Mouse (Mus musculus) brain, embryonic 18.5 days (tissue): ENCODE results near the gene Kdsr.

Source experiments
- DNase-seq: peaks from one replicate; pipeline ENCODE4 v3.0.0-alpha.2; 2012; ENCODE audit warnings: low read depth, low spot score

Kdsr gene

DNA sequence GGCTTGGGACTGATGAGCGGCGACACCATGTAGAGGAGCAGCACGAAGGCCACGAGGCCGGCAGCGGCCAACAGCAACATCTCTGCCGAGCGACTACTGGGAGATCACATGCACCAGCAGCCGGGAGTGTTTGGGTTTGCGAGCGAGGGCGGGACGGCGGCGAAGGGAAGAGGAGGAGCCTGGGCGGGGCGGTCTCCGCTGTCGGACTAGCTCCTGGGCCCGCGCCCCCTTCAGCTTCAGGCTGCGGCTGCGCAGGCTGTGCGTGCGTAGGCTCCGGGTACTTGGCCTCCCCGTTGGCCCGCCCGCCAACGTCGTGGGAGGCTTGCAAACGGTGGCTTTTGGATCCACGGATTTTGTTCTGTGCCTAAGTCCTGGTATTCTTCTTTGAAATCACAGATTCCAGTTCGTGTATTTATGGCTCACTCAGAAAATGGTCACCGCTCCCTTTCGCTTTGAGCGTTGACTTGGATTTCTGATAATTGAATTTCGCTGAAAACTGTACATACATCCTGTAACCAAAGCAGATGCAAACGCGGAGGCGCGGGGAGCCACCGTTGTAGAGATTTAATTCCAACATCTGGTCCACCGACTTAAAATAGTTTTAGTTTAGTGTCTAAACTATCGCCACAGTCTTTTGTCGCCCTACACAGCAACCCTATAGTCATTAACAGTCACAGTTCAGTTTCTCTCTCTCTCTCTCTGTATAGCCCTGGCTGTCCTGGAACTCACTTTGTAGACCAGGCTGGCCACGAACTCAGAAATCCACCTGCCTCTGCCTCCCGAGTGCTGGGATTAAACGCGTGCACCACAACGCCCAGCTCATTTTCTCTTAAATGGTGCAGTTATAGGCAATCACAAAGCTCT is at the start of gene Kdsr:
Gene Kdsr (minus strand): TSS at position 156 of the 864 bp plus-strand sequence.
- DNase-seq, result peak; percentile 96

DNA sequence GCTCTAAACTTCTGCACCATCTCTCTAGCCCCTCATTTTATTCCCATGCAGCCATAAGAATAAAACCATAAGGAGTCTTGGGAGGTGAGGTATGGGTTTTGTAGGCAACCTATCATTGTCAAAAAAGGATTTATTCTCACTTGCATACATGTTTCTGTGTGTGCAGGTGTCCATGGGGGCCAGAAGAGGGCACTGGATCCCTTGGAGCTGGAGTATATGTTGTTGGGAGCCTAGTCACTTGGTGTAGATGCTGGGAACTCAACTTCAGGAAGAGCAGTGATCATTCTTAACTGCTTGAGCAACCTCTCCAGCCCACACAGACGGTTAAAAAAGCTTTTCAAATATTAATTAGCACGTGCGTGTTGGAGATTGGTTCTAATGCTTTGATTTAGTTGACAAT is 40.4 kb upstream of the Kdsr start:
- DNase-seq, result no peak

GRCm38 (mm10) chr1:106799406-106799805 is 39.9 kb upstream of the Kdsr start:
- DNase-seq, result no peak

- no peak for DNase-seq
Measured at GRCm38 (mm10) chr1:106796987-106797779, 37.7 kb upstream of the Kdsr start.

GRCm38 (mm10) chr1:106796542-106796924 is 37.0 kb upstream of the Kdsr start, which contains the start of gene Vps4b:
Vps4b (minus strand) TSS chr1:106796728.
- peak; percentile 93 for DNase-seq

GRCm38 (mm10) chr1:106795634-106796541 is 36.4 kb upstream of the Kdsr start:
- no peak for DNase-seq

- no peak for DNase-seq
Measured at GRCm38 (mm10) chr1:106774896-106775295, 15.4 kb upstream of the Kdsr start.

DNA sequence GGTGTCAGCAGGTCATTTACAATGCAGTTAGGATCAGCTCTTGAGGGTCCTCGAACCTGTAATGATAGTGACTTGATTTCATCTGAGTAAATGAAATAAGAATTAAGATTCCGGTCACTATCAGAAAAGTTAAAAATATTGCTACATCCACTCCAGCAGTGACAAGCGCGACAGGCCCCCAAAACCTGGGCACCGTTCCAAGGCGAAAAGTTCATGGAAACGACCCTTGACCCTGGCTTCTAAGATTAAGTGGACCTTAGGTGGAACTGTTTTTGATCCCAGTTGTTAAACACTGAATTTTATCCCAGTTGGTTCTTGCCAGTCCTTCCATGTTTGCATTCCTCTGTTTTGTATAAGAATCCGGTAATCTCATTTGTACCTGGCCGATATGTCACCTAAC is 14.6 kb upstream of the Kdsr start:
- no peak for DNase-seq

DNA sequence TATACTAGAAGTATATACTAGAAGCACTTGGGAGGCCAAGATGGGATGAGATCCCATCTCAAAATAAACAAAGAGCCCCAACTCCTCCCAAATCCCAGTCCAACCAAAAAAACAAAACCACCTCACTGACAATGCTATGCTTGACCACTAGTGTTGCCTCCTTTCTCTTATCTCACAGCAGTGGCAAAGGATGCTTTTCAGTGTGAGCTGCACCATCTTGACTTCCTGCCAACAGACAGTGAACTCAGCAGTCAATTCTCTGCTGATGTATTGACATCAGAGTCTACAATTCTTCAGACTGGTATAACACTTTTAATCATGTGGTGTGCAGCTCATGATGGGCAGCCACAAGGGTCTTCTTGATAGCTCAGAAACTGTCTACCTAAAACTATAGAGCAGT is 9.2 kb upstream of the Kdsr start:
- DNase-seq, result no peak

GRCm38 (mm10) chr1:106765771-106766170 is 6.2 kb upstream of the Kdsr start:
- no peak for DNase-seq

GRCm38 (mm10) chr1:106764846-106765245 is 5.3 kb upstream of the Kdsr start:
- DNase-seq, result no peak

- no peak for DNase-seq
Measured at GRCm38 (mm10) chr1:106764281-106764680, 4.8 kb upstream of the Kdsr start.

DNA sequence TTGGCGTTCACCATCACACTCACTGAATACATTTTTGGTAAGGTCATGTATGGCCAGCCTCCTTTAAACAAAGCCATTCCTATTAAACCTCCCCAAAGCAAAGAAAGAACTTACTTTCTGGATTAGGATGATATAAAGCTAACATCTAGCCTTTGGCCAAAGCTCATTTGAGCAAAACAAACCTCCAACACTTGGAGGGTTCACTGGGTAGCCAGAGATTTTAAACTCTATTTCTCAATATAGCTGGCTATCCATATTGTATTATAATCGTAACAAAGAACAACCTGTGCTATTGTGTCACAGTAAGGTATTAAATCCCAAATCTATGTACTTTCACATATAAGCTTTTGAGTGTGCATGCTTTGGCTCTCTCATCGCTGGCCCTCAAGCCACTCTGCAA is 1.2 kb upstream of the Kdsr start:
- DNase-seq, result no peak

DNA sequence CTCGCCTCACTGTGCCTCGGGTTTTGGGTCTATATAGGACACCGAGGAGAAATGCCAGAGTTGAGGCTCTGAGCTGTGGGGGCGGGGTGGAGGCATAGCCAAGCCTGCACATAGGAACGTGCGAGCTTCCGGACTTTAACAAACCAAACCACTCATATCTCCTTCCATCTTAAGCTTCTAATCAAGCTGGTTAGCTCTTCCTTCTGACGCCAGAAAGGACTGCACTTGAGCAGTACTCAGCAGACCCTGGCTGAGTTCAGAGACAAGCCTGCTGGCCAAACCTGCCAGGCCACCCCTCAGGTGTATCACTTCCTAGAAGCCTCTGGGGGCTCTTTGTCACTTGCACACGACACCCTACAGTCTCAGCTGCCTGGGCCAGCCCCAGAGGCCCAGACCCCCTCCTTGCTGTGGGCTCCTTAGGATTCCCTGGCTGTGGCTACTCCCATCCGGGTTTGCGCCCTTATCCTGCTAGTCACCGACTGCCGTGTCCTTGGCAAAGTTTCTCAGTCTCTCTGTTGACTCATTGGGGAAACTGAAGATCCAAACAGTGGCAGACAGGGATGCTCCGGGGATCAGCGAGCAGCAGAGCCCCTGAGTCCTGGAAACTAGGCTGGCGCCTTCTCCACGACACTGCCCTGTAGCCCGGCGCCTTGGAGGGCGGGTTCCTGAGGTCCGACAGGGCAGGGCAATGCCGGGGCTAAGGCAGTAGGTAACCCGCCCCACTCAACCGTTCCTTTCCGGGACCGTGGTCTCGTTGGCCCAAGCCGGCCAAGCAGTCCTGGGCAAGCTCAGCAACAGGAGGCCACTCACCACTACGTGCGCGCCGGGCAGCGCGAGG is 574 bp downstream of the Kdsr start:
- DNase-seq, result no peak

DNA sequence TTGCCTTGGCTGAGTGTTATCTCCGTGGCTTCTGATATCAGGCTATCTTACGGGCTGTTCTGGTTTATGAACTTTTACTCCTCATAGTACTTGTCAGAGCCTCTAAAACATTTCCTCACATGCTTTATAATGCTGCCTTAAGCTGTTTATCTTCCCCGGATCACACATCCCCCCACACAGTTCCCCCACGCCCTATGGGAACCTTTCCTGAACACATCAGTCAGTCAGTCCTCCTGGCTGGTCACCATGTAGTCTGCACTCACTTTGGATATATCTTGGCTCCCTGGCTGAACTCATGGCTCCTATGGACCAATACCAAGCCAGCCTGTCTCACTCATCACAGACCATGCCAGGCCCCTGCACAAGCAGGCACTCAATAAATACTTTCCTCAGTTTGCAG is 2.9 kb downstream of the Kdsr start:
- no peak for DNase-seq

DNA sequence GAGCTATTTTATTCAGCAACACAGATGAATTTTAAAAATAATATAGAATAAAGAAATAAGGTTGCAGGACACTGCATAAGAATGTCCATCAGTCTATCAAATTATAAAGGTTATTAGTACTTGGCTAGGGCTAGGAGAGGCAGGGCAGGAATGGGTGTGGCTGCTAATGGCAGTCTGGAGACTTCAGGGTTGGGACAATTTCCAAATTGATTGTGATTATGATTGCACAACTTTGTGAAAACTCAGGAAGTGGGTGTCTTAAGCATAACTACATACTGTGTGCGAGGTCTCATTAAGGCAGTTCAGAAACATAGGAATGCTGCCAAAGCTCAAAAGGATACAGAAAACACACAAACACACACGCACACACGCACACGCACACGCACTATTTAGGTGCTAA is 7.5 kb downstream of the Kdsr start:
- no peak for DNase-seq

- no peak for DNase-seq
Measured at GRCm38 (mm10) chr1:106750656-106751055, 8.9 kb downstream of the Kdsr start.

DNA sequence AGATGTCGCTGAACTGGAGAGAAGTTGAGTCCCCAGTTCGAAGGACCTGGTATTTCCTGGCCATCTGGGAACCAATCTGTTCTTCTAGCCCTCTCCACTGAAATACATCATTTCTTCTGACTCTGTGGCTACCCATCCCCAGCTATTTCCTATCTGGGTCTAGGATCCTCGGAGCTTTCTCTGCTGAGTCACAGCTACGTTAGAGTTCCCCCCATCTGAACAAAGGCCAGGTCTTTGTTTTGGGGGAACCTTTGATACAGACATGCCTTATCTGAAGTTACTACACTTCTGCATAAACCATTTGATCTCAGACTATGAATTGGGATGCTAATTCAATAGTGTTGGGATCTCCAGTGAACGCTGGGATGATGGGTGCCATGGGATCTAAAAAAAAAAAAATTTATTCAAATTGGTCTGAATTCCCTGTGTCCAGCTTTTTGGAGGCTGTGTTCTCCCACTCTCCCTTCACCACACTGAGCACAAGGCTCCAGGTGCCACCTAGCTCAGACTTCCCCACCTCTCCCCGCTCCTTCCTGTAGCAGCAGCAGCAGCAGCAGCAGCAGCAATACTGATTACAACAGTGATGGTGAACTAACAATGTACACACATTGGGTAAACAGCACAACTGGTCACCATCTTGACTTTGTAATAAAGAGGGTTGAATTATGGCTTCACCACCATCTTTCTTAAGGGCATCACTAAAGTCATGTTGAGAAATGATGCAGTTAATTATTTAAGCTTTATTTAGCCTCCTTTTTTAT is 10.8 kb downstream of the Kdsr start:
- no peak for DNase-seq

- no peak for DNase-seq
Measured at GRCm38 (mm10) chr1:106742980-106743379, 16.5 kb downstream of the Kdsr start.

GRCm38 (mm10) chr1:106740735-106741134 is 18.8 kb downstream of the Kdsr start:
- DNase-seq, result no peak
